Mouse (Mus musculus): ENCODE results near the gene Znrd1. TPM values are rescaled to one million over a fixed set of nuclear protein-coding genes. Genes with fewer than 3 reads are reported as not detected.
"Not testable (repeated sequence)": the region's sequence is repeated elsewhere in the genome, so short reads cannot be mapped to it uniquely, and the experiment has no call there.

Znrd1 gene
- 10 to 100 TPM; 28.4 to 31.8 TPM for total RNA-seq (2021)
- long read RNA-seq, experiment 1, transcript Znrd1-202 (5 exons, 710 nt) = major isoform, 10 of 16 reads
- long read RNA-seq, experiment 1, transcript Znrd1-201 (4 exons, 742 nt) = minor isoform, 5 of 16 reads
- long read RNA-seq, experiment 1, partial matches to known transcripts = 1 of 16 reads
- long read RNA-seq, experiment 1, other reads (novel, unspliced or antisense) = 0 of 16 reads
- long read RNA-seq, experiment 2, transcript Znrd1-202 (5 exons, 710 nt) = major isoform, 5 of 8 reads
- long read RNA-seq, experiment 2, partial matches to known transcripts = 0 of 8 reads
- long read RNA-seq, experiment 2, other reads (novel, unspliced or antisense) = 0 of 8 reads

DNA sequence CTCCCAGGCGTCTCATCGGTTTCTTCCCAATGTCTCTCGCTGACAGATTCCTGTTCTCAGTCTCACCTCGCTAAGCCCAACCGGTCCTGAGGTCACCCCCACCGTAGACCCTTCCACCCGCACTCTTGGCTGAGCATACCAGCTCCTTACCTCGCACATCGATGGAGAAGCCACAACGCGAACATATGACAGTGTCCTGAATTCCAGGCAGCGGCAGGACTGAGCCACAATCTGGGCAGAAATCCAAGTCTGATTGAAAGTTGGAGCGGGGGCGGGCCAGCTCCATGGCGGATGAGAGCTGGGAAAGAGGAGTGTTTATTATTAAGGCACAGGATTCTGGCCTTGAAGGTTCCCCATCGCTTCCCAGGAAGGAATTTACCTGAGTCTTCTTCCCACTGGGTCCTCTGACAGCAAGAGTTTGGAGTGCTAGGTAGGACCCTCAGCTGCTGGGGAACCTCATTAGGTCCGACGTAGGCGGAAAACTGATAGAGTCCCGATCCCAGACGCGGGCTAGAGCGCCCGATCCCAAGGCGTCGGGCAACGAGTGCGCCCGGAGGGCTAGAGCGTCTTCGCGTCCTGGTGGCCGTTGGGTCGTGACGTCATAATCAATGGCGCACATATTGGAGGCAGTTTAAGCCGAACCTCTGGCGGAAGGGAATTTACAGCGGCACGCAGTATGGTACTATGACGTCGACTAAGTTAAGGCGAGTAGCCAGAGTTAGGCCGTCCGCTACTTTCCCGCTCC is at the start of gene Znrd1, which contains the start of gene Znrd1as:
Znrd1 (minus strand) TSS at position 561 of the 745 bp plus-strand sequence.
Znrd1as (plus strand) TSS at position 594 of the 745 bp plus-strand sequence.
- DNase-seq (ENCODE audit: low spot score in 2 of 2) = peak; percentile 96 to 98
- intact Hi-C loops (cut with DNase I) = loop anchor here (5.0 kb wide), 1 partner anchor 89 kb away; the partner anchor contains the start of gene Gabbr1

DNA sequence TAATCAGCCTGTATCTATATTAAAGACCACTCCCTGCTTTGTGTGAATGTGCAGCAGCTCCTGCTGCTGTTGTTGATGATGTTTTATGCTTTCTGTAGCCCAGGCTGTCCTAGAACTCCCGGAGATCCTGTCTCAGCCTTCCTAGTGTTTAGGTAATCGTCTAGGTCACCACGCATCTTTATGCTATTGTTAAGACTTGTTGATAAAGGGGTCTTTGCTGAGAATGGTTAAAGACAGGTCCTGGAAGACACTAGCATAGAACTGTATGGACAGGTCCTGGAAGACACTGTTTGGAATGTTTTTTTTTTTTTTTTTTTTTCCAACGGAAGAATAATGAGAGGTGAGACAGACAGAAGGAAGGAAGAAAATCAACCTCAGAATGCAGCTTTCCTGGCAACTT is 45.0 kb upstream of the Znrd1 start:
- no peak for DNase-seq (ENCODE audit: low spot score in 2 of 2)
- intact Hi-C loops (cut with DNase I) = loop anchor here (2.0 kb wide), 1 partner anchor 43 kb away; no protein-coding TSS in a partner anchor

DNA sequence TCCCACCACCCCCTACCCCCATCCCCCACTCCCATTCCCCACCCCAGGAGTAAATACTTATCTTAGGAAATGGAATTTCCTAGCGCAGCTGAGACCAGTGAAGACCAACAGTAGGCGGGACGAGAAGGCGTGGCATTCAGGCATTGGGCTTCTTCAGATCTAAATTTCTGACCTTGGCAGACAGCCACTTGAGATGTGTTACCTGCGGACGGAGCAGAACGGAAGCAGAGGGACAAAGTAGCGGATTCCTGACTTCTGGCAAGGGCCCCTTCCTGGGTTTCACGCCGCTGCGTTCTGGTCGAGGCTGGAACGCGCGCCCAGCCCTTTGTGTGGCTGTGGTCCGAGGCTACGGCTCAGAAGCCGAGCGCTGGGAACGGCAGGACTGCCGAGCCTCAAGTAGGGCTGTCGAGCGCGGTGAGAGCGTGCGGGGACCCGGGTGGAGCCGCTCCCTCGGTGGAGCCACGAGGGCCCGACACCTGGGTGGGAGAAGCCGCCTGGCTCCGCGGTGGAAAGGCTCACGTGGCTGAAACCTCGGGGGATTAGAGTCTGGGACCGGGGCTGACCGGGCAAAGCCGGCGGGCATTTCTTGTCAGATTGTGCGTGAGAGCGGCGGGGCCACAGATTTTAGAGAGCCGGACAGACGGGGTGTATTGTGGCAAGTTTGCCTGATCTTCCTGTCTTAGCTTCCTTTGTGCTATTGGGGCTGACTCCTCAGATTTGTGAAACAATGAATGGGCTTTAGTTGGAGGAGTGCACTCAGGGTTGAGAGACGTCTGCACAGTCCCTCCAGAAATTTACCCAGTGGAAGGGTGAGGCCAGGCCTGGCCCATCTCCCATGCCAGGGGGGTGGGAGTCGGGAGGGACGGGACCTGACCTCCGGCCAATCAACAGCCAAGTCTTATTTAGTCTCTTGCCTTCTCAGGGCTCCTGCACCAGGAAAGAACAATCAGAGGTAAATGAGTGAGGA is 44.3 kb upstream of the Znrd1 start:
- intact Hi-C loops (cut with DNase I) = loop anchor here (2.0 kb wide), 1 partner anchor 44 kb away; no protein-coding TSS in a partner anchor
- peak; percentile 35 to 41 for DNase-seq (ENCODE audit: low spot score in 2 of 2)

DNA sequence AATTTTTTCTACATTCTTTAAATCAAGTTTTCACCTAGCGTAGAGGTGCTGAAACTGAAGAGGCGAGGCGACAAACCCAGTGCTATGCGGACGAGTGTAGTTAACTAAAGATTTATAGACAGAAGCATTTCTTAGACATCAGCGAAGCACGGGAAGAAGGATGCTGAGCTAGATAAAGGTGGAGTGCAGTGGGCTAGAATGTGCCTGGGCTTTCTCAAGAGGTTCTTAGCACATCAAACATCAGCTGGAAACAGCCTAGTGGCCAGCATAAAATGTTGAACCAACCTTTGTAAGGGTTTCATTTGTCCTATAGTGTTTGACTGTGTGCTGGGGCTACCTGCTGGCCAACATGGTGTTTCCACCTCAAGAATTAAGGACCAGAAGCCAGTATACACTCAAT is 42.5 kb upstream of the Znrd1 start, which contains the start of gene Zfp57:
Zfp57 (plus strand) TSS at position 301 of the 400 bp plus-strand sequence.
- DNase-seq (ENCODE audit: low spot score in 2 of 2) = no peak
- intact Hi-C loops (cut with DNase I) = no loop called here

DNA sequence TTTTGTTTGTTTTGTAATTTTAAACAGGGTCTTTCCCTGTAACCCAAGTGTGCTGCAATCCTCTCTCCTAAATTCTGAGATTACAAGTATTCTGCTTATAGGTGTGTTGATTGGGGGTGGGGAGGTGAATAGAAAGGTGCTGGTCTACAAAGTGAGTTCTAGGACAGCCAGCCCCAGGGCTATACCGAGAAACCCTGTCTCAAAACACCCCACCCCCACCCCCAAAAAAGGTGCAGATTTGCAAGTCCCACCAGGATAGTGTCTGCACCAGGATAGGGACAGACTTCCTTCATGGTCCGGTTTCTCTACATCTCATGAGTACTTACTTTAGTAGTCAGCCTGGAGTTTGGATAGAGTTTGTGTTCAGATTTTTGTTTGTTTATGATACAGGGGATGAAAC is 40.1 kb upstream of the Znrd1 start:
- DNase-seq (ENCODE audit: low spot score in 2 of 2) = no peak
- intact Hi-C loops (cut with DNase I) = no loop called here

DNA sequence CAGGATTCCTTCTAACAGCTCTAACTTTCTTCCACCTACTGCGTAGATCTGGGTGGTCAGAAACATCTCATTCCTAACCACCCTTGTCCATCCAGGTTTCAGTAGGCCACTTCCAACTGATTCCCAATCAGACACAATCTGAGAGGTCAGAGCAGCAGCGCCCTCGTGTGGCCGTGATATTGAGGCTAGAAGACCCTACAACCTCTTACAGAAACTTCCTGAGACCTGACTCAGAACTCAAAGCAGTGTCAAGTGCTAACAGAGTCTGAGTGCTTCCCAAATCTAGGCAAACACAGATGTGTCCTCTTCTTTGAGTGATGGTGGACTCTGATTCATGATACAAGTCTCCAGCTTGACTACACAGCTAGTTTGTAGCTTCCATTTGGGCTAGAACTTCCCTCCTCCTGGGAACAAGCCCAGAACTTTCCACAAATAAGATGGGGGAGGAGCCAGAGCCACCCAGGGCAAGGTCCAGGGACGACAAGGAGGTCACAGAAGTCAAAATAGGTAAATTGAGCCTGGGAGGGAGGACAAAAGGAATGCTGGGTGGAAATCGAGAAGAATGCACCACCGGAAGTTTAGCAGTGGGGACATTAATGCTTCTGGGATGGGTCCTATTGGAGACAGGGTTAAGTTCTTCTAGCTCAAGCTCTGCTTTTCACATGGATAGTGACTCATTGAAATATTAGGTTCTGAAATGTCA is 38.8 kb upstream of the Znrd1 start:
- peak; percentile 66 to 82 for DNase-seq (ENCODE audit: low spot score in 2 of 2)
- intact Hi-C loops (cut with DNase I) = no loop called here

DNA sequence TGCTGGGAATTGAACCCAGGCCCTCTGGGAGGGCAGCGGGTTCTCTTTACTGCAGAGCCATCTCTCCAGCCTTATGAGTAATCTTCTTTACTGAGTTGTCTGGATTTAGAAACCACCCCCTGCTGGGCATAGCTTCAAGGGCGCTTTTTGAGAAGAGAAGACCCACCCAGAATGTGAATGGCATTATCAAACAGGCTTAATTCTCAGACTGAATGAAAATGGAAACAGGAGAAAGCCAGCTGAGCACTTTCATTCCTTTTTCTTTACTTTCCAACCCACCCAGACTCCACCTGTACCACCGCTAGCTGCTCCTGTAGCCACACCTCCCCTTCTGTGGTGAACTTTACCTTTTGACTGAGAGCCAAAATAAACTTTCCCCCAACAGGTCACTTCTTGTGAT is 37.1 kb upstream of the Znrd1 start:
- intact Hi-C loops (cut with DNase I) = no loop called here
- DNase-seq (ENCODE audit: low spot score in 2 of 2) = no peak

DNA sequence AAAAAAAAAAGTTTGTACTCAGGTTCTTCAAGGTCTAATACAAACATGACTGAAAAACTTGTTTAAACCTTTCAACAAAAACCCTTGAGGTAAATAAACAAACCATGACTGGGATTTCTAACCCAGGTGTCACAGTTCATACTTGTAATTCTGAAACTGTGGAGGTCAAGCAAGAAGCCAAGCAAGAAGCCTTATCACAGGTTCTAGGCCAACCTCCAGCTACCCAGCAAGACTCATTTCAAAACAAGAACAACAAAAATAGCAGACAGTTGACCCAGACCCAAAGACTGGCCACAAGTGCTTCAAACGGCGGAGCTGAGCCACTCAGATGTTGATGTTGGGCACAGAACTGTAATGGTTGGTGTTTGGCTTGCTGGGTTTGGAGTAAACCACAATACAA is 36.2 kb upstream of the Znrd1 start:
- intact Hi-C loops (cut with DNase I) = no loop called here

DNA sequence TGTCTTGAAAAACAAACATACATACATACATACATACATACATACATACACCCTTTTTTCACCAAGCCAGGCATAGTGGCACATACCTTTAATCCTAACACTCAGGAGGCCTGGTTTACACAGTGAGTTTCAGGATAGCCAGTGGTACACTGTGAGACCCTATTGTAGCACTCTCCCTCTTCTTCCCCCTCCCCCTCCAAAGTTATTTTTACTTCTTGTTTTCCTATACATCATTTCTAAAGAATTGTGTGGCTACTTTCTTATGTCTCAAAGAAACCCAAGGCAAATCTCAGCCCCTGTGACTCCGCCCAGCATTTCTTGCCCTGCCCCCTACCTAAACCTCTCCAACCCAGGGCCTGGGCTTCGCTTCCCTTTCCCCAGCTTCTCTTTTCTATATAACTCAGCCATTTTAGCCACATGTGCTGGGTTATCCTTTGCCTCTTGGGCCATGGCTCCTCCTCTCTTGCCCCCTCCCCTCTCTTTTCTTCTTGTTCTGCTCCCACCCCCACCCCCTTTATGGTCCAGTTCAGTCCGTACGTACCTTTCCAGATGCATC is 35.5 kb upstream of the Znrd1 start:
- intact Hi-C loops (cut with DNase I) = no loop called here
- no peak for DNase-seq (ENCODE audit: low spot score in 2 of 2)

More for the DNA sequence above, 36.2 kb upstream of the Znrd1 start:
- no peak for DNase-seq (ENCODE audit: low spot score in 2 of 2)

DNA sequence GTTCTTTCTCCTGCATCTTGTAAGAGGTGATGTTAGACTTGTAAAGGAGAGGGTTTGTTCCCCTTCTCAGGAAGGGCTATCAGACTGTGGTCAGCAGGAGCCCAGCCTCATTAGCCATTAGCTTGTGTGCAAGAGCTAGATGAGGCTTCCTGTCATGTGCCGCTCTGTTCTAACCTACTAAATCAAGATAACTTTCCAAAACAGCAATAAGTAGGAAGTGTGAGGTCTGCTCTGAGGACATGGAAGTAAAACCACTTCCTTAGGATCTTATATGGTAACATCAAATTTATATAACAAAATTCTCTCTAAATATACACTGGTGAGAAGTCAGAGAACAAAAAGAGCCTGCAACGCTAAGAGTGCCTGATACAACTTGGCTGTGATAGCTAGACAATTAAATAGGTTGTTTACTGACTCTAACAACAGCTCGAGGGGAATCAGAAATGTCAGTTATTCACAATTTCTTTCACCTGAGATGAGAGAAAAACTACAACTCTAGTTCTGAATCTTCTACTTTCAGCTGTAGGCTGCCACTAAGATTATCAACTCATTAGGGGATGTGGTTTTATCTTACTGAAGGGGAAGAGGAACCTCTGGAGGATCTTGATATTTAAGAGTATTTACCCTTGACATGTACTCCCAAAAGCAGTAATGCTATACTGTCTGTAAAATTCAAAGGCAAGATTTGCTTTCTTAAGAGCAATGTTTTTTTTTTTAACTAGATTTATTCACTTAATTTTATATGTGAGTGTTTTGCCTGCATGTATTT is 34.2 kb upstream of the Znrd1 start:
- intact Hi-C loops (cut with DNase I) = no loop called here
- DNase-seq (ENCODE audit: low spot score in 2 of 2) = peak in 1 of 2 experiments; percentile 15

DNA sequence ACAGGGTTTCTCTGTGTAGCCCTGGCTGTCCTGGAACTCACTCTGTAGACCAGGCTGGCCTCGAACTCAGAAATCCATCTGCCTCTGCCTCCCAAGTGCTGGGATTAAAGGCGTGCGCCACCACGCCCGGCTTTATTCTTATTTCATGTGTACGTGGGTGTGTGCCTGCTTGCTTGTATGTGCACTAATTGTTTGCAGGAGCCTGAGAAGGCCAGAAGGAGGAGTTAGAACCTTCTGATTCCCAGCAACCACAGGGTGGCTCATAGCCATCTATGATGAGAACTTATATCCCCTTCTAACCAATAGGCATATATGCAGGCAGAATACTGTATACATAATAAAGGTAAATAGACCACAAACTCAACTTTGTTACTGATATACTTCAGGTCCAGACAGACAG is 32.3 kb upstream of the Znrd1 start:
- DNase-seq (ENCODE audit: low spot score in 2 of 2); intact Hi-C loops (cut with DNase I): not testable (repeated sequence)

DNA sequence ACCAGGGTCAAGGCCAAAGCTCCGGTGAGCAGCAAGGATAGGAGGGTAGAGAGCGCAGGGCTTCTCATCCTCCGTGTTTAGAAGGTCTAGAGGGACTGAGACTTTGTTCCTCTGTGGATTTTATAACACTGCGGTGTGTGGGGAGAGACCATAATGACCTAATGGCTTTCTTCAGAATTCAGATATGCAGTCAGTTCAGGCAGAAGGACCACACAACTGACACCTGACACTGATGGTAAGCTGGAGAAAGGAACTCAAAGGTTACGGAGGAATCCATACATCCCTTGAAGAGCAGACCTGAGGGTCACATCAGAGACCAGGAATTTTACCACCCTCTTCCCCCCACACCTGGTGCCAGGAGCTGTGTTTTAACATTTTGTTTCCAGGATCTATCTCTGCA is 31.1 kb upstream of the Znrd1 start, which contains the start of gene H2-M5:
H2-M5 (minus strand) TSS at position 101 of the 400 bp plus-strand sequence.
- no peak for DNase-seq (ENCODE audit: low spot score in 2 of 2)
- intact Hi-C loops (cut with DNase I) = no loop called here

DNA sequence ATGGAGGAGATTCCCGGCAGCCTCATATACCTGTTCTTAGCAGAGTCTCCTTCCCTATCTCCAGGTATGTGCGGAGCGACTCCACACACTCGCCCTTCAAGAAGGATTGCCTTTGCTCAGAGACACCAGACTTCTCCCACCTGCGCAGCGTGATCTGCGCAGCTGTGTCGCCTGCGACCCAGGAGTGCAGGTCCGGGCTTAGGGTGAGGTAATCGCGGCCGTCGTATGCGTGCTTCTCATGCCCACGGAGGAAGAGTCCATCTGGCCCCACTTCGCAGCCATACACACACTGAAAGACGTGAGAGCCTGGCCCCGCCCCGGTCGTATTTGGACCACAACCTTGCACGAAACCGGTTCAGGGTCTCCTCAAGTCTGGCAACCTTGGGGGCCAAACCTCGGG is 30.1 kb upstream of the Znrd1 start:
- intact Hi-C loops (cut with DNase I) = no loop called here
- DNase-seq (ENCODE audit: low spot score in 2 of 2) = no peak

DNA sequence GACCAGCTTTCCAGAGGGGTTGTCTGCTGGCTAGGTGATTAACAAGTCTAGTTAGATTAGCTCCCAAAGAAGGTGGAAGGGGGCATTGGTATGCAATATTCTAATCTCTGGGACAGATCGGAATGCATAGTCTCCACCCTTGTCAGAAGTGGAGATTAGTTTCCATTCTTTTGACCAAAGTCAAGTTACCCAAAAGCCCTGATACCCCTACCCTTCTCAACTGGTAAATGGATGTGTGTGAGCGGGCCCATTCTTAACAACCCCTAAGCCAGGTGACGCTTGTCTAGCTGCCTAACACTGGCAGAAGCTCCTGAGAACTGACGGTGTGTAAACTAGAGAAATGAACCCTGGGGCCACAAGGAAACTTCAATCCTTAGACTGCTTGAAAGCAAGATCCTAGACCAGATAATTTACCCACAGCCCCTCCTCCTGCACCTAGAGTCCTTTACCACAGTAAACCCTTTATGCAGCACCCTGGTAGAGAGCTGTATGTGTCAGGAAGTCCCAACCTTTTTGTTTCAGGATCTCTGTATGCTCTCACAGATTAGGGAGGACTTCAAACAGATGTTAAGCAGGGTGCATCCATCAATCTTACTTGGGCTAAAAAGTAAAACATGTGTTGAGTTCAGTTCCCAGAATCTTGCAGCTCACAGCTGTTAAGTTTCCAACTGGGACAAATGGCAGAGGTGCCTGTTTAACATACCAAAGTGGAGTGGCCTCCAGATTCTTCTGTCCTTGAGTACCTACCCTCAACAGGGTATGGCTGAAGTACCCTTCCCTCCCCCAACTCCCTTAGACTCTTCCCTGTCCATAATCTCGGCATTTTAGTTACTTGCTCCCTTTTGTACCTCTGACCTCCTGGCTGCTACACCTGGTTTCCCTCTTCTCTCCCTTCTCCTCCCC is 24.1 kb upstream of the Znrd1 start:
- no peak for DNase-seq (ENCODE audit: low spot score in 2 of 2)
- intact Hi-C loops (cut with DNase I) = no loop called here

DNA sequence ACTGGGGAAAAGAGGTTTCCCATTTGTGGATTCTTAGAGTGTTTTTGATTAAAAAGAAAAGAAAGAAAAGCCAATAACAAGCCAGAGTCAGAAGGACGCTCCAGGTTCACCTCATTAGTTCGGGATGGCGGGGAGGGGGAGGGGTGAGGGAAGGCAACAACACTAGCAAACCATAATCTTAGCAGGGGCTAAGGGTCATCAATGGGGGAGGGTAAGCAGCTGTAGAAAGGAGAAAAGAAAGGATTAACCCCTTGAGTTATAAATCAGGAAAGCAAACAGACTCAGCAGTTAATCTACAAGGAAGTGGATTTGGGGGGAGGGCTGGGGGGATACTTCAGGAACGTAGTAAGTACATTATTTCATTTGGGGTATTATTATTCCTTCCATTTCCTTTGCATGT is 23.5 kb upstream of the Znrd1 start:
- DNase-seq (ENCODE audit: low spot score in 2 of 2) = no peak
- intact Hi-C loops (cut with DNase I) = no loop called here

DNA sequence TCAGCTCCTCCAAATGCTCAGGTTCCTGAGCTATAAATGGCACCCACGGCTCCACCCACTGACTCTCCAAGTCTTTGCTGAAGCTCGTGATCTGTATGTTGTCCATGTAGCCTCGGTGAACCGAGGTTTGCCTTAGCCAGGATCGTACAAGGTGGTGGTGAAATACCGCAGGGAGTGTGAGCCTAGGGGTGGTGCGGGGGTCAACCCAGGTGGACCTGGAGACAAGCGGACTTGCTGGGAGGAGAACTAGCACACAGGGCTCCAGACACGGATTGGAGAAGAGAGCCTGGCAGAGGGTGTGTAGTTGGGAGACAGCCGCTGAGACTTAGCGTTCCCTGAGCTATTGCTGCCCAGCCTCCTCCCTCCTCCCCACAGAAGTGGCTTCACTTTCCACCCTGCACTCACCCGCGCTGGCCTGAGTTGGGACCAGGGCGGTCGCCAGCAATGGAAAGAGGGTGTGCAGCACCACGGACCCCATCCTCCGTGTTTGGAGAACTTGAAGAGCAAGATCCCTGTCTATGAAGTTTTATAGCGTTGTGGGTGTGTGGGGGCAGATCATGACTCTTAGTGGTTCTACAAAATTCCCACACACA is 23.0 kb upstream of the Znrd1 start, which contains the start of gene 2410137M14Rik:
2410137M14Rik (minus strand) TSS at position 17 of the 593 bp plus-strand sequence.
- peak; percentile 19 to 30 for DNase-seq (ENCODE audit: low spot score in 2 of 2)
- intact Hi-C loops (cut with DNase I) = no loop called here

All from left cerebral cortex, postnatal 14 days (tissue).